Mouse (Mus musculus): ENCODE measurements around the gene Tjp3.

GRCm38 (mm10) chr10:81257158-81258039, 34.0 kb downstream of the Tjp3 start:
- TF ChIP-seq POLR2A (IDR thresholded peaks at IDR 0.05; ENCODE audit: low read depth, low read length) (0 out of 2 replicates have a peak, but pooled peaks have one; percentile 24), CTCF (IDR thresholded peaks at IDR 0.05; ENCODE audit: extremely low read depth, insufficient read length, insufficient replicate concordance, low read depth, low read length) (no peak)

All from small intestine, adult 2 months (tissue).